Mouse (Mus musculus) olfactory bulb, adult 2 months (tissue): Measurements from ENCODE around the gene Galnt7.

Source experiments
- CTCF ChIP-seq: fragments of 200-500 bp; IDR thresholded peaks from 2 replicates; pipeline ENCODE4 v1.5.1; 2012; ENCODE audit warnings: low read depth, mild to moderate bottlenecking, low read length, moderate library complexity; ENCODE audit not compliant: insufficient read depth
- POLR2A ChIP-seq: fragments of 200-500 bp; IDR thresholded peaks from 2 replicates; pipeline ENCODE4 v1.6.1; 2012; ENCODE audit warnings: mild to moderate bottlenecking, low read depth, low read length, moderate library complexity; ENCODE audit not compliant: insufficient read depth

- TF ChIP-seq POLR2A (no peak), CTCF (no peak)
Measured at GRCm38 (mm10) chr8:57615016-57615657, 37.7 kb downstream of the Galnt7 start.
